Mouse (Mus musculus) liver, embryonic 14.5 days (tissue): Measurements from ENCODE around the gene Tmem37.

Experiments
- CTCF ChIP-seq: IDR thresholded peaks from 2 replicates; pipeline ENCODE4 v1.5.1; 2016; ENCODE audit warnings: antibody characterized with exemption, low read depth, control low read depth
- EP300 ChIP-seq: IDR thresholded peaks from 2 replicates; pipeline ENCODE4 v1.6.1; 2016; ENCODE audit warnings: antibody characterized with exemption, low read depth

DNA sequence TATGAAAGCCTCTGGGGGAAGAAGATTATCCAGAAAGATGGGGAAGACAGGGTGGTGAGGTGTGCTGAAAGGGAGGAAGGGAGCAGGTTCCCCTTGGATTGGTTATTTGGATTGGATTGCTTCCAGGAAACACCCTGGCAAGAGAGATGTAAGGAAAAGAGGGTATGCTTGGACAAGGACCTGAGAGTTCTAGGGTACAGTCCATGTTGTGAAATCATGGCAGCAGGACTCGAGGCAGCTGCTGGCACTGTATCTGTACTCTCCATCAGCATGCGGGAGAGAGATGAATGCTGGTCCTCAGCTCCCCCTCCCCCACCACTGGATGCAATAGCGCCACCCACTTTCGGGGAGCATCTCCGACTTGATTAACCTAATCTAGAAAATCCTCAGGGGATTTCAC, 13.2 kb downstream of the Tmem37 start:
- TF ChIP-seq CTCF (no peak), EP300 (no peak)
